Mouse (Mus musculus) neural tube, embryonic 10.5 days (tissue): Measurements from ENCODE around the gene Gm49673.
A peak's percentile ranks its signal among the peaks of the same experiment; 100 is the strongest.
"Not testable (repeated sequence)": the region's sequence is repeated elsewhere in the genome, so short reads cannot be mapped to it uniquely, and the experiment has no call there.

ENCODE experiments used
- DNase-seq: peaks from one replicate; pipeline ENCODE4 v3.0.0-alpha.2; 2017; ENCODE audit warnings: low spot score; ENCODE audit errors: extremely low spot score

Gm49673 gene

DNA sequence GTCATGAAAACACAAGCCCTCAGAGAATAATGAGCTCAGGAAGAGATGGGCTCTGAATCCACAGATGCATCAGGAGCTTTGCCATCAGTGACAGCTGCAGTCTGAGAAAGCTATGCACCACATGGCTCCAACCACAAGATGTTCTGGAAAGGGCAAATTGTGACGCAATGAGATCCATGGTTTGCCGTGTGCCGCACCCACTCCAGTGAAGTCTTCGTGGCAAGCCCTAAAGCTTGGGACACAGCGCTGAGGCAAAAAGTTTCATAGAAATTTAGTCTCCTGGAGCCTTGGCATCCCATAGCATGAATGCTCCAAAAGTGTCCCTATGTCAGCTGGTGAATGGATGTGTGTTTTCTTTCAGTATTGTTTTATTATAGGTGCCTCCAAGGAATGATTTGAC, 9.5 kb downstream of the Gm49673 start:
- DNase-seq, result not testable (repeated sequence)

DNA sequence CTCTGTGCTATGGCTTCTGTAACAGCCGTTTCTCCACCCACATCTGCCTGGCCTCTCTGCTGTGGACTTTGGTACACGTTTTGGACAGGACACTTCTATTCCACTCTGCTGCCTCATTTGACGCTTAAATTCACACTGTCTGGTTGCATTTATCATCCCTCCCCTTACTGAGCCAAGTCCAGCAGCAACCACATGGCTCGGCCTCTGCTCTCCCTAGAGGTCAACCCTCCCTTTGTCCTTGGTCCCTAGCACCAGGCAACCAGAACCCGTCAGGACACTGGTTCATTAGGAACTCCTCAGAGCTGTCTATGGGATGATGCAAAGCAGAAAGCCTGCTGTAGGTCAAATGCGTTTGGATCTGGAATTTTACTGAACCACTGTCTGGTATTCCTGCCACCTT, 16.7 kb downstream of the Gm49673 start:
- not testable (repeated sequence) for DNase-seq

DNA sequence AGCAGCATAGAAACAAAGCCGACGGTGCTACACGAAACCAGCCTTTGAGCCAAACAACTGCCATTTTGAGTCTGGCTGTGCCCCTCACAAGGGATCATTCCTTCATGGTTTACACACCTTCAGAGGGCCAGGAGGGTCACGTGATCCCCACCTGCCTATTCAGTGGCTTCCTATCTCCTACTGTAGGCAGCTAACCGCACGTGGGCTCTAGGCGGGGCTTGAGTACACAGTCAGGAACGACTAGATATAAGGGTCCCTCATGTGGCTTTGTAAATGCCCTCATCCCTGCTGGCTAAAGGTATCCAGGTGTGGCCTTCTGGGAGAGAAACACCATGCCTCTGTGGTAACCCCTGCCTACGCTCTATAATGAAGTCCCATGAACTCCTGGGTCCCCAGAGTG, 18.0 kb downstream of the Gm49673 start:
- DNase-seq, result not testable (repeated sequence)

GRCm38 (mm10) chr17:8128326-8128993, 19.1 kb downstream of the Gm49673 start:
- not testable (repeated sequence) for DNase-seq

GRCm38 (mm10) chr17:8124586-8124985, 23.0 kb downstream of the Gm49673 start:
- not testable (repeated sequence) for DNase-seq

GRCm38 (mm10) chr17:8122974-8123373, 24.6 kb downstream of the Gm49673 start:
- not testable (repeated sequence) for DNase-seq

- DNase-seq, result not testable (repeated sequence)
Measured at GRCm38 (mm10) chr17:8116928-8117327, 30.7 kb downstream of the Gm49673 start.

- DNase-seq, result not testable (repeated sequence)
Measured at GRCm38 (mm10) chr17:8116378-8116777, 31.2 kb downstream of the Gm49673 start.

DNA sequence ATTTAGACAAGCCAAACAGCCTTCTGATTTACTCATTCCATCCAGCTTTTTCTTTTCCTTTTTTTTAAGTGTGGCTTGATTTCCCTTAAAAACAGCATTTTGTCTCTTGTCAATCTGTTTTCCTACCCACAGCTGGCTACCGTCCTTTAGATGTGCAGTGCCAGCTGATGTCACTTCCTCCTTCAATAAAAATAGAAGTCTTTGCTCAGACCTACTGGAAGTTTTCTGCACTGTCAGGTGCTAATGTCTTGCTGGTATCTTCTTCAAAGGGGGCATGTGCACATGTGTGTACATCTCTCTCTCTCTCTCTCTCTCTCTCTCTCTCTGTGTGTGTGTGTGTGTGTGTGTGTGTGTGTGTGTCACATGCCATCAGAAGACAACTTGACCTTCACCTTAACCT, 35.4 kb downstream of the Gm49673 start:
- not testable (repeated sequence) for DNase-seq

GRCm38 (mm10) chr17:8101297-8101609, 46.3 kb downstream of the Gm49673 start:
- not testable (repeated sequence) for DNase-seq

GRCm38 (mm10) chr17:8100405-8101296, 46.9 kb downstream of the Gm49673 start:
- DNase-seq, result not testable (repeated sequence)

DNA sequence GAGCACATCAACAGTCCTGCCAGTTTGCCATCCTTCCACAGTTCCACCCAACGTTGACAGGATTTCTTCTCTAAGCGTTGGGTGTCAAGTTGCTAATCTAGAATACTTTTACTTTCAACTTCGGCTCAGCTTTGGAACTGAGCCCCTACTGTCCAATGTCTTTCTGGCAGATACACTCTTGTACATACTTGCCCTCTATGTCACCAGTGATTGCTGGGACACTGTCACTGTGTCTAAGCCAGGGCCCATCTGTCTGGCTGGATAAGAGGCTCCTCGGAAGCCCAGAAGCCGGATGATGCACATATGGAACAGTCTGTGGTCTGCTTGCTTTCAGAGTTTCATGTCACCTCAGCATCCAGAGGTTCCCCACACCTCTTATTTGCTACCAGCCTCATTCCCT, 51.4 kb downstream of the Gm49673 start:
- not testable (repeated sequence) for DNase-seq

- not testable (repeated sequence) for DNase-seq
Measured at GRCm38 (mm10) chr17:8095653-8096052, 51.9 kb downstream of the Gm49673 start.

GRCm38 (mm10) chr17:8092537-8093526, 54.8 kb downstream of the Gm49673 start:
- DNase-seq, result not testable (repeated sequence)

DNA sequence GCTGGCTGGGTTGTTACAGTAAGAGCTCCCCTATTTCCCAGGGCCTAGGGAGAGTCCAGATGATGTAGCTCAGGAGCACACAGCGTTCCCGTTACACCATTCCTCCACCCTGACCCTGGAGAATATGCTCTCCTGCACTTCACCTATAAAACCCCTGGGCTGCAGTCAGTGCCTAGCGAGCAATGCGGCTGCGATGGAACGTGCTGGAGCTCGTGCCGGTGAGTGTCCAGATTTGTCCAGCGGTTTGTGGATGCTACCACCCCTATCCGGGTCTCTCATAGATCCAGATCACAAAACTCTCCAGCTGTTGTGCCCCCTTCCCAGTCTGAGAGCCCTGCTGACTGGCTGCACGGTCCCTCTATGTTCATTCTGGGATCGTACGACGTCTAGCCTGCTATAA, 56.3 kb downstream of the Gm49673 start:
- DNase-seq, result not testable (repeated sequence)

- DNase-seq, result not testable (repeated sequence)
Measured at GRCm38 (mm10) chr17:8069847-8070246, 77.7 kb downstream of the Gm49673 start.

- DNase-seq, result not testable (repeated sequence)
Measured at GRCm38 (mm10) chr17:8056637-8057138, 90.9 kb downstream of the Gm49673 start.

GRCm38 (mm10) chr17:8055919-8056589, 91.5 kb downstream of the Gm49673 start:
- not testable (repeated sequence) for DNase-seq

DNA sequence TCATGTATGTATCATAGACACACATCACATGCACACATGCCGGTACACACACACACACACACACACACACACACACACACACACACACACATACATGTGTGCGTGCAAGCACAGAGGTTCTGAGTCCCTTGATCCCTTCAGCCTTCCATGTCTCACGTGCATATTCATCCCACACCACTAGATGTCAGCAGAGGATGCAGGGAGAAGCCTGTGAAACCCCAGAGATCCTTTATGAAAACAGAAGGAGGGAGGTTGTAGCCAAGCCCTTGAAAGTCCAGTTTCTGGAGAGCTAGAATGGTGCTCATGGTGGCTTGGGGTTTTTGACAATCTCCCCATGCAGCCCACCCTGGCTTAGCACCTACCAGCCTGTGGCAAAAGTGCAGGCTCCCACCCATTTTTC, 96.3 kb downstream of the Gm49673 start:
- peak; percentile 23 for DNase-seq

DNA sequence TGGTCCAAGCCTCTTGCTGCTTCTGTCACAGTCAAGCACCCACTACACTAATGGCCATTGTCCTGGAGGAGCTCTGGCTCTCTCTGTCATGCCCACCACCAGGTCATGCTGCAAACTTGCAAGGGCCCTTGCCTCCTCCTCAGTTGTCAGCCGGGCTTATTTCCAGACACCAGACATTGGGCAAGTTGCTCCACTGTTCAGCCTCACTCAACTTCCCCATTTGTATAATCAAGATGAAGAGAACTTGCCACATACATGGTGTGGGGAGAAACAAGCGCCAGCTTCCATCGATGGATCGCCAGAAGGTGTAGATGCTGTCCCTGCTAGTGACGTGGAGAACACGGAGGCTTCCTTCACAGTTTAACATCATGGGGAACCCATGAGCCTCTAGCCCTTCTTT, 97.4 kb downstream of the Gm49673 start:
- not testable (repeated sequence) for DNase-seq
